Mouse (Mus musculus): ENCODE results near the gene Cacnb4.

DNA sequence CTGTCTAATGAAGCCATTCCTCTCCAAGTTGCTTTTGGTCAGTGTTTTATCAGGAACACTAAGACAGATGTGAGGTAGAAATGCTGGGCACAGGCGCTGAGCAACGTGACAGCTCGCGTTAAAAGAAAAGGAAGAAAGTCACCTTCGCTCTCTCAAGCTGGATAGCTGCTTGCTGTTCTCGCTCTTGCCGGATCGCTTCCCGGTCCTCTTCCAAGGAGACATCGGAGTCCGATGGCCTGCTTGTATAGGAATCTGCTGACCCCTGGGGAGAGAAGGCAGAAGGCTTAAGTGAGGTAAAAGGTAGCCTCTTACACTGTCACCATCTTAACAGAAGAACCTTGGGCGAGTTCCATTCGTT, 199.1 kb downstream of the Cacnb4 start:
- no peak for TF ChIP-seq GATA1 (IDR thresholded peaks at IDR 0.05; ENCODE audit: low read length)
- no peak for TF ChIP-seq TAL1 (IDR thresholded peaks at IDR 0.05; ENCODE audit: low read length)

Measured in erythroblast, embryonic 14.5 days (primary cell).